Mouse (Mus musculus) CH12F3 (cell line): Measurements from ENCODE around the gene Sapcd1.
"Not testable (repeated sequence)": the region's sequence is repeated elsewhere in the genome, so short reads cannot be mapped to it uniquely, and the experiment has no call there.

ENCODE experiments used
- in situ Hi-C: fragments of 300-500 bp; cut with MboI; formaldehyde crosslinking; loops from 2 replicates; pipeline ENCODE4 v1.14.3; 2020; ENCODE audit warnings: low sequenced_read_pairs

Gene Sapcd1

DNA sequence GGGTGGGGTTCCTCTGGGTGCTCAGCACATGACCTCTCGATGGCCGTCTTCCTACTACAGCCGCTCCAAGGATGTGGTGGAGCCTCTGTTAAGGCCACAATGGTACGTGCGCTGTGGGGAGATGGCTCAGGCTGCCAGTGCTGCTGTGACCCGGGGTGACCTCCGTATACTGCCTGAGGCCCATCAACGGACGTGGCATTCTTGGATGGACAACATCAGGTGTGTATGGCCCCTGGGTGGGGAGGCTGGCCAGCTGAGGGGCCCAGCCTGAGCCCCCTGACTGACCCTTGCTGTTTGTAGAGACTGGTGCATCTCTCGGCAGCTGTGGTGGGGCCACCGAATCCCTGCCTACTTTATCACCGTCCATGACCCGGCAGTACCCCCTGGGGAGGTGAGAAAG, 15.4 kb downstream of the Sapcd1 start:
- in situ Hi-C loops = no loop called here

GRCm38 (mm10) chr17:35011440-35011839, 16.4 kb downstream of the Sapcd1 start:
- in situ Hi-C loops = no loop called here

GRCm38 (mm10) chr17:35009586-35009985, 18.2 kb downstream of the Sapcd1 start:
- in situ Hi-C loops = no loop called here

- in situ Hi-C loops = no loop called here
Measured at GRCm38 (mm10) chr17:35007387-35007991, 20.3 kb downstream of the Sapcd1 start.

DNA sequence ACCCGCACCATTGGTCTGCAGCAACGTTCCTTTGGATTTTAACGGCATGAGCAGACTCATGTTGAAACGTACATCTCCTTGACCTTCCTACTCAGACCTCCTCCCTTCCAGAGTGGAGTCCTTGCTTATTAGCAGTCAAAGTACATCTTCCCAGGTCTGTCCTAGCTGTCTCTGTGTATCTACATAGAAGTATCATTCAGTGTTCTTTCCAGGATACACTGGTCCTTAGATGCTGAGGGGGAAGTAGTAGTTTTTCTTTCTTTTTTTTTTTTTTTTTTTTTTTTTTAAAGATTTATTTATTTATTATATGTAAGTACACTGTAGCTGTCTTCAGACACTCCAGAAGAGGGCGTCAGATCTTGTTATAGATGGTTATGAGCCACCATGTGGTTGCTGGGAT, 21.9 kb downstream of the Sapcd1 start:
- in situ Hi-C loops = not testable (repeated sequence)

DNA sequence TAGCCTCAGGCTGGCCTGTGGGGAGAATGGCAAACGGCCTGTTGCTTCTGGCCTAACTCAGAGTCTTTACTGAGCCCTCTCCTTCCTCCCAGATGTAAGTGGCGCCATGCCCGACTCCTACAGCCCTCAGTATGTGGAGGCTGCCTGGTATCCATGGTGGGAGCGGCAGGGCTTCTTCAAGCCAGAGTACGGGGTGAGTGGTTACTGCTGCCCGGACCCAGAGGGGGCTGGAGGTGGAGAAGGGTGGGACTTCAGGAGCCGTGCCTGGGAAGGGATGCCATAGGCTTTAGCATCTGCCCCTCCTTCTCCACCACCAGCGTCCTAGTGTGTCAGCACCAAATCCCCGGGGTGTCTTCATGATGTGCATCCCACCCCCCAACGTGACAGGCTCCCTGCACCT, 22.7 kb downstream of the Sapcd1 start:
- in situ Hi-C loops = no loop called here

DNA sequence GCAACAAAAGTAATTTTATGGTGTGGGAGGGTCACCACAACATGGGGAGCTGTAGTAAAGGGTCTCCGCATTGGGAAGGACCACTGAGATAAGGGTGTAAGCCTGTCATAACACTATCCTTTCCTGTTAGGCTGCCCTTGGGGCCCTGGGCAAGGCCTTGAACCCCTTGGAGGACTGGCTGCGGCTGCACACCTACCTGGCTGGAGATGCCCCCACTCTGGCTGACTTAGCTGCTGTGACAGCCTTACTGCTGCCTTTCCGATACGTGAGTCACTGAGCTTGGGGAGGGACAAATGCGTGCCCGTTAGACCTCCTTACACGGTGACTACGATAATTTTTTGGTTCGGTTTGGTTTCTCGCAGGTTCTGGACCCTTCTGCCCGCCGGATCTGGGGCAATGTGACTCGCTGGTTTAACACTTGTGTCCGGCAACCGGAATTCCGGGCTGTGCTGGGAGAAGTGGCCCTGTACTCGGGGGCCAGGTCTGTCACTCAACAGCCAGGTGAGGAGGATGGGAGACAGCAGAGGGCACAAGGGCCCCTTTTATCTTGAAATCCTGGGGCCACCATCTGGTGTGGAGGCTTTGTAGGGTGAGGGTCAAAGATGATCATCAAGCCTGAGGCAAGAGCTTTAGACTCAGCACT, 23.6 kb downstream of the Sapcd1 start:
- in situ Hi-C loops = no loop called here

DNA sequence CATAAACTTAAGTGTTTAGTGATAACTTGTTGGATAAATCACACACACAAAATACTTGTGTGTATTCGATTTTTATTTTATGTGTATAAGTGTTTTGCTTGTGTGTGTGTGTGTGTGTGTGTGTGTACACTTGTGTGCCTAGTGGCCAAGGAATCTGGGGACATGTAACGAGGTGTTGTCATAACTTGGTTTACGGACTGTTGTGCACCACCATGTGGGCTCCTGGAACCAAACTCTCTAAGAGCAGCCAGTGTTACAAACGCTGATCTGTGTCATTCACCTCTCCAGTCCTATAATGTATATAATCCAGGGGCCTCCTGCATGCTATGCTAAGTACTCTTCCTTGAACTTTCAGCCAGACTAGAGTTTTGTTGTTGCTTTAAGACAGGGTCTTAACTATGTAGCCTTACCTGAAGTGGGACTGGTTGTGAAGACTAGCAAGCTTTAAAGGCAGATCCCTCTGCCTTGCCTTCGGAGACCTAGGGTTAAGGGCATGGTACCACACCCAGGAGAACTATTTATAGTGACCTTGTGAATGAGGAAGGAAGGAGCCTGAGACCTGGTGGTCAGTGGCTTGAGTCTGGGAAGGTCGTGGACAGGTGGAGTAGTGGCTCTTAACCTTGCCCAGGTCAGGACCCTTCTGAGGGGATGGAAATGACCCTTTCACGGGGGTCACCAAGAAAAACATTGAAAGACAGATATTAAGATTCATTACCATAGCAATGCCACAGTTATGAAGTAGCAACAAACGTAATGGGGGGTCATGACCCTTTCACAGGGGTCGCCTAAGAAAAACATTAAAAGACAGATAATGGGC, 24.6 kb downstream of the Sapcd1 start:
- in situ Hi-C loops = no loop called here

DNA sequence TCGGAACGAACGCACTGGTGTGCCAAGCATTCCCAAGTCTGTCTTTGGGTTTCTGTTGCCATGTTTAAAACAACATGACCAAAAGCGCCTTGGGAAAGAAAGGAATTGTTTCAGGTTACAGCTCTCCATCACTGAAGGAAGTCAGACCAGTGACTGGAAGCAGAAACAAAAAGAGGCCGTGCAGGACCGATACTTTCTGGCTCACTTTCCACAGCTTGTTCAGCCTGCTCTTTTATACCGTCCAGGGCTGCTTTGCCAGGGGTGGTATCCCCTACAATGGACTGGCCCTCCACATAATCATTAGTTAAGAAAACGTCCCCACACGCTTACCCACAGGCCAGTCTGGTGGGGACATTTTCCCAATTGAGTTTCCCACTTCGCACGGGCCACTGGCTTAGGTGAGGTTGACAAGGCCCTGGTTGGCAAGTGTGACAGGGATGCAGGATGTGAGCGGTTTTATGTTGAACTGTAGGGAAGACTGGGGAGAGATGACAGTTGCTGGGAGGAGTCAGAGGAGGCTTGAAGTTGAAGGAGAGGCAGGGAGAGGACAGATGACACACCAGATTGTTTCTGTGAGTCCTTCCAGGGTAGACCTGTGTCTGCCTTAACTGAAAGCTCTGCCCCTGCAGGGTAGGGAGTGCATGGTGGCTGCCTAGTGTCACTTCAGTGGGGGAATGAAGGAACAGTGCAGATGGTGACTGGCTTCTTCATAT, 25.5 kb downstream of the Sapcd1 start:
- in situ Hi-C loops = no loop called here

DNA sequence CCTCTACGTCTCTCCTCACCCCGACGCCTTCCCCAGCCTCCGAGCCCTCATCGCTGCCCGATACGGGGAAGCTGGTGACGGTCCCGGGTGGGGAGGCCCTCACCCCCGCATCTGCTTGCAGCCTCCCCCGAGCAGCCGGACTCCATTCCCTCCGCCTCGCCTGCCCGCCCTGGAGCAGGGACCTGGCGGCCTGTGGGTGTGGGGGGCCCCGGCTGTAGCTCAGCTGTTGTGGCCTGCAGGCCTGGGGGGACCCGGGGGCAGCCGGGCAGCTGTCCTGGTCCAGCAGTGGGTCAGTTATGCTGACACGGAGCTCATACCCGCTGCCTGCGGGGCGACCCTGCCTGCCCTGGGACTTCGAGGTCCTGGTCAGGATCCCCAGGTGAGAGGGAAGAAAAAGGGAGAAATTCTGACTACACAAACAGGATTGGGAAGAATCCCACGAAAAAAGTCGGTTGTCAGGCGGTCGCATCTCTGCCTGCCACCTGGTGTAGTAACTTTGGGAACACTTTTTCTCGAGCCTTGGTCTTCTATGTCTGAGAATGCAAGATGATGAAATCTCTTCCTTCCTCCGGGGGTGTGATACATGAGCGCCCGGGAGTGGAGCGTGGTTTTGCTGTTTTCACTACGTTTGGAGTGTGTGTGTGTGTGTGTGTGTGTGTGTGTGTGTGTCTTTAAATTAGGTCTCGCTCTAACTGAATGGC, 26.2 kb downstream of the Sapcd1 start:
- in situ Hi-C loops = no loop called here

DNA sequence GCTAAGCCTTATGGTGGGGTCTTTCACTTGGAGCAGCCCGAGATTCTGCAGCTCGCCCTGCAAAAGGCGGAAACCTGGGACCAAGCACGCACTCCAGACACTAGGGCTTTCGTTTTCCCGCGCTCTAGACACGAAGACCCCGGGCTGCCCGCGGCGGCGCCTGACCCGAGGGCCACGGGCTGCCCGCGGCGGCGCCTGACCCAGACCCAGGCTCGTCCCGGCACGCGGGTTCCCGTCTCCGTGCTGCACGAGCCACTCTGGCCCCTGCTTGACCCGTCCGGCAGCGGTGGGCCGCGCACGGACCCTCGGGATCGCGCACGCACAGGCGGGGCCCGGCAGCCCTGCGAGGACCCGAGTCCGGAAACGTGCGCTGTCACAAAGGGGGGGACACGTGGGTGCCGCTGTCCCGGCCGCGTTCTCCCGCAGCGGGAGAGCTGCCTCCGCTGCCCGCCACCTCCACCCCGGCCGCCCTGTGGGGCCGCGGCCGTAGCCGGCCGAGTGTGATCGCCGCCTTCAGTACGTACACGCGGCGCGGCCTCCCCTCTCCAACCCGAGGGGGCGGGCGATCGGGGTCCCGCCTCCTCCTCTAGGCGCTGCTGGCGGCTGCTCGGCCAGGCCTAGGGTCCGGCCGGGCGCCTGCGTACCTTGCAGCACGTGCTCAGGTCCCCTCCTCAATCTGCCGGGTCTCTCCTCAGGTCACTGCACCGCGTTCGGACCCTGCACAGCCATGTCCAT, 26.9 kb downstream of the Sapcd1 start, which contains the start of gene Vars:
TSS of gene Vars (plus strand) at position 271 of the 735 bp plus-strand sequence.
- in situ Hi-C loops = no loop called here

- in situ Hi-C loops = not testable (repeated sequence)
Measured at GRCm38 (mm10) chr17:34999871-35000716, 27.7 kb downstream of the Sapcd1 start.

- in situ Hi-C loops = no loop called here
Measured at GRCm38 (mm10) chr17:34998526-34999430, 29.0 kb downstream of the Sapcd1 start.

DNA sequence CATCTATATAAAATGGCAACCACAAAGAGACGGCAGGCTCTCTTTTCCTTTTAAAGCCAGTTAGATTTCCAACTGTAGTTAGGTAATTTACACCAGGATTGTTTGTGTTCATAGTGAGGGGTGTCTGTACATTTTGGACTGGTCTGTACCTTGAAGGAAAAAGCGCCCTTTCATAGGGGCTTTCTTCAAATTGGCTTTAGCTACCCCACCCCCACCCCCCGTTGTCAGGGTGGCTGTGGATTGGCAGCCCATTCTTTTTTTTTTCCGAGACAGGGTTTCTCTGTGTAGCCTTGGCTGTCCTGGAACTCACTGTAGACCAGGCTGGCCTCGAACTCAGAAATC, 30.7 kb downstream of the Sapcd1 start:
- in situ Hi-C loops = no loop called here

- in situ Hi-C loops = no loop called here
Measured at GRCm38 (mm10) chr17:34996411-34997141, 31.2 kb downstream of the Sapcd1 start.

DNA sequence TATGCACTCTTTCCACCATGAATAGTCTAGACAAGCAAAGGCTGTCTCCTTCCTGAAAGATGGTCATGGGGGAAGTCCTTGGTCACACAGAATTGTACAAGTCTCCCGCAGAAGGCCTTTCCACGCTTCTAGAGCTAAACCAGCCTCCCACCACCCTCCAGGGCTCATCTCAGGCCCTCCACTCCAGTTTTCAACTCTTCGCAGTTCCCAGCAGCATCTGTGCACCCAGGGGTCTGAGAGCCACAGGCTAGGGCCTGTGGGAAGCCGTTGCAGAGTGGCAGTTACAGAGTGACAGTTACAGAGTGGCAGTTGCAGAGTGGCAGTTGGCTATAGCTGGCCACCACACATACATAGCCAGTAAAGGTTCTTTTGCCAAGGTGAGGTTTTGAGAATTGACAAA, 31.9 kb downstream of the Sapcd1 start:
- in situ Hi-C loops = not testable (repeated sequence)

- in situ Hi-C loops = not testable (repeated sequence)
Measured at GRCm38 (mm10) chr17:34995192-34995591, 32.6 kb downstream of the Sapcd1 start.

DNA sequence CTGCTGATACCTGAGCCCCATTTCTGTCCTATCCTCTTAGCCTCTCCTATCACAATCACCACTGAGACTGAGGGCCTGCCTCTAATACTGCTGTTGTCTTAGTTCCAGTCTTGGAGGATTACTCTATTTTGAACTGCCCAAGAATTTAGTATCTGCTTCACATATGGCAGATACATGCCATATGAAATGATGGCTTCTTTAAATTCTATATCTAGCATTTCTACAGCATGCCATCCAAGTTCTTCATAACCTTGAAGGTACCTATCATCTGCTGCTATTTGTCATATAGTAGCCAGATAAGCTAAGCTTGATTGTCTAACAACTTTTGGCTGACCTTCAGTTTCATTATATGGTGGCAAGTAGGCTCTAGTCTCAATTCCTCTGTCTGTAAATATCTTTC, 33.1 kb downstream of the Sapcd1 start:
- in situ Hi-C loops = no loop called here
